Mouse (Mus musculus): ENCODE measurements around the gene Slc40a1. TPM values are rescaled to one million over a fixed set of nuclear protein-coding genes. Genes with fewer than 3 reads are reported as not detected.
A peak's percentile ranks its signal among the peaks of the same experiment; 100 is the strongest.

The Slc40a1 gene
- polyA plus RNA-seq (2015; fragmentation: Nextera tagmentation; extraction: Ambion mirVana), result 30.7 and 32.0 TPM in 2 replicates

DNA sequence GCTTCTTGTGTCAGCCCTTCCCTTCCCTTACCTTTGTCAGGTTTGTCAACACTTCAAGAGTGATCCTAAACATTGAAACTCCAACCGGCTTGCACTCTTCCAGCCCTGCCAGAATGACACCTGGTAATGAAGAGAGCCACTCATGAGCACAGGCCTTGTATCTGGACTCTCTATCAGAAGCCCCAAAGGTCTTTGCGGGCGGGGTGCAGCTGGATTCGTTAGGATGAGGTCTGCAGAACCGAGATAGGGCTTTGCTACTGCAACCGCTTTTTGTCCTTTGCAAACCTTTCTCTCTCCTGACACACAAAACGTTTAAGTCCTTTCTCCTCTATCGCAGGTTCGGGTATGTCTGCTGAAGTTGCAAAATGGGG lies at the start of gene Slc40a1:
Slc40a1 (minus strand) TSS at position 131 of the 371 bp plus-strand sequence.
- H3K4me3 ChIP-seq (replicated peaks), result peak within 1 kb of the TSS; percentile 70
- 18% methylated on average over 9 of the region's 9 CpGs for WGBS
- no peaks in the 10 kb centered on the region for H3K36me3 ChIP-seq
- no peaks in the 10 kb centered on the region for H3K9me3 ChIP-seq (replicated peaks)
- ATAC-seq (ENCODE audit: insufficient number of reproducible peaks, low FRiP score, low TSS enrichment, low read depth), result no peak
- H3K9ac ChIP-seq, result peak within 1 kb of the TSS; percentile 35
- no peak within 1 kb of the TSS for H3K27ac ChIP-seq (replicated peaks)
- H3K4me1 ChIP-seq, result peaks cover 6% of the 10 kb centered on the region
- H3K27me3 ChIP-seq, result 0 out of 2 replicates have a peak, but pooled peaks cover 3% of the 10 kb centered on the region
- H3K4me2 ChIP-seq (replicated peaks), result peak within 1 kb of the TSS; percentile 91

- Histone ChIP-seq H3K36me3 (no peaks in the 10 kb centered on the region), H3K4me1 (no peaks in the 10 kb centered on the region), H3K9ac (no peak overlapping the region), H3K27me3 (no peaks in the 10 kb centered on the region), H3K27ac (replicated peaks) (no peak overlapping the region), H3K4me2 (replicated peaks) (no peak overlapping the region), H3K4me3 (replicated peaks) (no peak overlapping the region), H3K9me3 (replicated peaks) (no peaks in the 10 kb centered on the region)
- 88% methylated on average over 4 of the region's 4 CpGs for WGBS
- no peak for ATAC-seq (ENCODE audit: insufficient number of reproducible peaks, low FRiP score, low TSS enrichment, low read depth)
Observed at GRCm38 (mm10) chr1:45971314-45971713, 45.0 kb upstream of the Slc40a1 start.

DNA sequence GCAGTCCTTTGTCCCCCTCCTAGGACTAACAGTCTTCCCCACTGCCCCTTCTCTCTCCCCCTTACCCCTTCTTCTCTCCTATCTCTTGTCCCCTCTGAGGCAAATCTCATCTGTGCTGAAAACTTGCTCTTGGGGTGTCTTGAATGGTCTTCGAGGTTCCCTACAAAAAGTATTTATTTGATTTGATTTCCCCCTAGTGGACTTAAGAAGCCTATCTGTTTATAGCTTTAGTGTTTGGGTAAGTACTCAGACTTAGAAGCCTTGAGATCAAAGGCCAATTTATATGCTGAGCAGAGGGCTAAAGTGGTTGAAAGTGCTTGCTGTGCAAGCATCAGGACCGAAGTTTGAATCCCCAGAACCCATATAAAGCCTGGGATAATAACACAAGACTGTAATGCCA lies 22.7 kb upstream of the Slc40a1 start:
- Histone ChIP-seq H3K9me3 (replicated peaks) (no peaks in the 10 kb centered on the region), H3K36me3 (no peaks in the 10 kb centered on the region), H3K4me3 (replicated peaks) (no peak overlapping the region), H3K27me3 (no peaks in the 10 kb centered on the region), H3K4me1 (no peaks in the 10 kb centered on the region), H3K4me2 (replicated peaks) (no peak overlapping the region), H3K9ac (no peak overlapping the region), H3K27ac (replicated peaks) (no peak overlapping the region)
- WGBS, result 61% methylated on average over 2 of the region's 2 CpGs
- no peak for ATAC-seq (ENCODE audit: insufficient number of reproducible peaks, low FRiP score, low TSS enrichment, low read depth)

DNA sequence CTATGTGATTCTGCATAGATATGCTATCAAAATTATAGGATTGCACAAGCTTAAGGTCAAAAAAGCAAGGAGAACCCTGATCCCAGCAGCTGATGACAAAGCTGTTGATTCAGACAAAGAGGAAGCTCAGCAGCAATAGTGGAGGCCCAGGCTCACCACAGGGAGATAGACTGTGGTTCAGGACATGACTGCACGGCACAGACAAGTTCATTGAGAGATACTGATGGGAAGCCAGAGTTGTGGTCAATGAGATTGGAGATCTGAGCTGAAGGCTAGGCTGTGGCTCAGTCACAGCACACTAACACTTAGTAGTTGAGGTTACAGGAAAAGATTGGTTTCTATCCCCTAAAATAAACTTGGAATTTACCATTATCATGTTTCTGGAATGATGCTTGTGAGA lies 21.5 kb upstream of the Slc40a1 start:
- no peak for ATAC-seq (ENCODE audit: insufficient number of reproducible peaks, low FRiP score, low TSS enrichment, low read depth)
- Histone ChIP-seq H3K4me1 (no peaks in the 10 kb centered on the region), H3K27ac (replicated peaks) (no peak overlapping the region), H3K4me2 (replicated peaks) (no peak overlapping the region), H3K36me3 (no peaks in the 10 kb centered on the region), H3K27me3 (no peaks in the 10 kb centered on the region), H3K9me3 (replicated peaks) (no peaks in the 10 kb centered on the region), H3K4me3 (replicated peaks) (no peak overlapping the region), H3K9ac (no peak overlapping the region)
- WGBS, result 47% methylated on average over 1 of the region's 1 CpGs

DNA sequence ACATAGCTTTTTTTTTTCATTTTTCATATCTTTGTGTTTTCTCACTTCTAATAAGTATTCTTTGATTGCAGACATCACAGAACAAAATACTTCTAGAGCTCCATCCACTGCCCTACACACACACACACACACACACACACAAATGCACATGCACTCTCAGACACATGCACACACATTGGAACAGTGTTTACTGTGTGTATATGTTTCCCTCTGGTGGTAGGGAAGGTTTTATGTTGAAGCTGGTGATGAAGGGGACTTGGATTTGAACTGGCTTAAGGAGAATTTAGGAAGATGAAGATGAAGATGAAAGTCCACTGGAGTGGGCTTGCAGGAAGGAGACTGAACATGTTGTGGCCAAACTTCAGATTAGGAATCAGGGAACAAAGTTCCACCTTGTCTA lies 4.8 kb upstream of the Slc40a1 start:
- no peak for ATAC-seq (ENCODE audit: insufficient number of reproducible peaks, low FRiP score, low TSS enrichment, low read depth)

GRCm38 (mm10) chr1:45926911-45927310 lies 588 bp upstream of the Slc40a1 start:
- H3K4me3 ChIP-seq (replicated peaks), result no peak overlapping the region
- H3K36me3 ChIP-seq, result no peaks in the 10 kb centered on the region
- no peak overlapping the region for H3K27ac ChIP-seq (replicated peaks)
- no peaks in the 10 kb centered on the region for H3K9me3 ChIP-seq (replicated peaks)
- 53% methylated on average over 3 of the region's 3 CpGs for WGBS
- no peak overlapping the region for H3K4me2 ChIP-seq (replicated peaks)
- no peak for ATAC-seq (ENCODE audit: insufficient number of reproducible peaks, low FRiP score, low TSS enrichment, low read depth)
- H3K4me1 ChIP-seq, result peaks cover 6% of the 10 kb centered on the region
- no peak overlapping the region for H3K9ac ChIP-seq
- H3K27me3 ChIP-seq, result 0 out of 2 replicates have a peak, but pooled peaks cover 3% of the 10 kb centered on the region

More for the DNA sequence above, 4.8 kb upstream of the Slc40a1 start:
- Histone ChIP-seq H3K27ac (replicated peaks) (no peak overlapping the region), H3K36me3 (no peaks in the 10 kb centered on the region), H3K4me2 (replicated peaks) (no peak overlapping the region), H3K4me1 (peaks cover under 1% of the 10 kb centered on the region), H3K9ac (no peak overlapping the region), H3K27me3 (0 out of 2 replicates have a peak, but pooled peaks cover 3% of the 10 kb centered on the region), H3K4me3 (replicated peaks) (no peak overlapping the region), H3K9me3 (replicated peaks) (no peaks in the 10 kb centered on the region)

DNA sequence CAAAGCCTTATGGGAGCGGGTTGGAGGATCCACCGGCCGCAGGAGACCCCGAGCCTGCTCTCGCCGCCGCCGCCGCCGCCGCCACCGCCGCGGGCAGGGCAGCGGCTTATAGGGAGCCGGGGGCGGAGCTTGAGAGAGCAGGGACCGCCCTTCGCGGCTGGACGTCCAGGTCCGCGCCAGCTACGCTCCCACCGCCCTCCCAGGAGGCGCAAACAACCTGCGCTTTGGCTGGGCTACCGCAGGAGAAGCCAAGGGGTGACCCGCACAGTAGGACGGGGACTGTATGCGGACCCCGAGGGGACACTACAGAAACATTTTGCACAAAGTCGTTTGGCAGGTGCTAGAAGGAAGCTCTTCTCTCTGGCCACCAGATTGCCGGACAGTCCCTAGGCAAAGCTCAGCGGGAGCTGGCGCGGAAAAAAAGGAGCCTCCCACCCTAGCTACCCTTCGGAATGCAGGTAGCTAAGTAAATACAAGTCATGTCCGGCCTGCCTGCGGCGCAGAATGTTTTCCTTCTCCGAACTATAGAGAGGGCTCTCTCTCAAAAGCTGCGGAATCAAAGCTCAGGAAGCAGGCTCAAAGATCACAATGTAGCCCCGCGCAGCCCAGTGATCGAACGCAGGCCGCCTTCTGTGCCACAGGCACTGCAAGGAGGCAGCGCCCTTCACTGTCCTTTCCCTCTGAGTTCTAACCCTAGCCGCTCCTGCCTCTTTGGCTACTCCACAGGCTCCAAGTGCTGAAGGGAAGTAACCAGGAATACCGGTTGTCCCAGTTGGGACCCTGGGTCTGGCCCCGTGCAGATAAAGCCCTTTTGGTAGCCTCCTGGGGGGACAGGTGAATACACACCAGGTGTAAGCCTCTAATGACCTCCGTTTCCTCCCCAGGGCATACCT lies 577 bp downstream of the Slc40a1 start:
- no peaks in the 10 kb centered on the region for H3K36me3 ChIP-seq
- H3K27me3 ChIP-seq, result 0 out of 2 replicates have a peak, but pooled peaks cover 3% of the 10 kb centered on the region
- peaks cover 6% of the 10 kb centered on the region for H3K4me1 ChIP-seq
- no peak overlapping the region for H3K27ac ChIP-seq (replicated peaks)
- H3K9me3 ChIP-seq (replicated peaks), result no peaks in the 10 kb centered on the region
- peak; percentile 91 for ATAC-seq (ENCODE audit: insufficient number of reproducible peaks, low FRiP score, low TSS enrichment, low read depth)
- peak overlapping the region; percentile 70 for H3K4me3 ChIP-seq (replicated peaks)
- H3K9ac ChIP-seq, result peak overlapping the region; percentile 35
- peak overlapping the region; percentile 91 for H3K4me2 ChIP-seq (replicated peaks)
- whole genome bisulfite sequencing, result 1% methylated on average over 53 of the region's 53 CpGs

DNA sequence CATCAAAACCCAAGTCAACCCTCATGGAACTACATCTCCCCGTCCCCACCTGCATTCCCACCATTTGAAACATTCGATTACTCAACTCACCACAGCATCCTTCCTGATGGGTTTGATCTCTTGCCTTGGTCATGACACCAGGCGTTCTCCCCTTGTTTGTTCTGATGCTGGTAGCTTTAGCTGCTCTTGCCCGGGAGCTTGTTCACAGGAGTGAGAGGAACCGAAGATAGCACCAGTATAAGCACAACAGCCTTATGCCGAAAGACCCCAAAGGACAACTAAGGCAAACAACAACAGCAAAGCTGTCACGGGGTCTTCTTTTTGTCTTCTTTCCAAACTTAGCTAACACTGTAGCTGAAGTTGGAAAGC lies 1.2 kb downstream of the Slc40a1 start:
- Histone ChIP-seq H3K27ac (replicated peaks) (no peak overlapping the region), H3K9me3 (replicated peaks) (no peaks in the 10 kb centered on the region), H3K4me1 (peaks cover 6% of the 10 kb centered on the region), H3K36me3 (no peaks in the 10 kb centered on the region), H3K9ac (peak overlapping the region; percentile 35; the same call in 1 of the 2 replicates), H3K4me3 (replicated peaks) (peak overlapping the region; percentile 70), H3K4me2 (replicated peaks) (peak overlapping the region; percentile 91), H3K27me3 (0 out of 2 replicates have a peak, but pooled peaks cover 3% of the 10 kb centered on the region)
- 9% methylated on average over 7 of the region's 7 CpGs for WGBS
- 0 out of 2 replicates have a peak, but pooled peaks have one; percentile 29 for ATAC-seq (ENCODE audit: insufficient number of reproducible peaks, low FRiP score, low TSS enrichment, low read depth)

GRCm38 (mm10) chr1:45924516-45924915 lies 1.8 kb downstream of the Slc40a1 start:
- Histone ChIP-seq H3K9ac (no peak overlapping the region), H3K9me3 (replicated peaks) (no peaks in the 10 kb centered on the region), H3K36me3 (no peaks in the 10 kb centered on the region), H3K4me3 (replicated peaks) (peak overlapping the region; percentile 70; the same call in 1 of the 2 replicates), H3K4me1 (peaks cover 6% of the 10 kb centered on the region), H3K4me2 (replicated peaks) (peak overlapping the region; percentile 91; the same call in 1 of the 2 replicates), H3K27ac (replicated peaks) (no peak overlapping the region), H3K27me3 (0 out of 2 replicates have a peak, but pooled peaks cover 3% of the 10 kb centered on the region)
- ATAC-seq (ENCODE audit: insufficient number of reproducible peaks, low FRiP score, low TSS enrichment, low read depth), result no peak
- 57% methylated on average over 7 of the region's 7 CpGs for WGBS

- no peak overlapping the region for H3K4me3 ChIP-seq (replicated peaks)
- 59% methylated on average over 4 of the region's 4 CpGs for WGBS
- H3K4me1 ChIP-seq, result peaks cover 6% of the 10 kb centered on the region
- H3K36me3 ChIP-seq, result no peaks in the 10 kb centered on the region
- H3K4me2 ChIP-seq (replicated peaks), result no peak overlapping the region
- no peak overlapping the region for H3K27ac ChIP-seq (replicated peaks)
- no peak for ATAC-seq (ENCODE audit: insufficient number of reproducible peaks, low FRiP score, low TSS enrichment, low read depth)
- H3K9ac ChIP-seq, result no peak overlapping the region
- H3K27me3 ChIP-seq, result 0 out of 2 replicates have a peak, but pooled peaks cover 3% of the 10 kb centered on the region
- no peaks in the 10 kb centered on the region for H3K9me3 ChIP-seq (replicated peaks)
Observed at GRCm38 (mm10) chr1:45923306-45923705, 3.0 kb downstream of the Slc40a1 start.

GRCm38 (mm10) chr1:45920703-45921102 lies 5.6 kb downstream of the Slc40a1 start:
- Histone ChIP-seq H3K9me3 (replicated peaks) (no peaks in the 10 kb centered on the region), H3K4me2 (replicated peaks) (no peak overlapping the region), H3K27me3 (no peaks in the 10 kb centered on the region), H3K27ac (replicated peaks) (no peak overlapping the region), H3K4me1 (peaks cover 2% of the 10 kb centered on the region; the same call in 1 of the 2 replicates), H3K36me3 (no peaks in the 10 kb centered on the region), H3K9ac (no peak overlapping the region), H3K4me3 (replicated peaks) (no peak overlapping the region)
- no peak for ATAC-seq (ENCODE audit: insufficient number of reproducible peaks, low FRiP score, low TSS enrichment, low read depth)
- 90% methylated on average over 3 of the region's 3 CpGs for WGBS
